Mouse (Mus musculus) liver, embryonic 13.5 days (tissue): Measurements from ENCODE around the gene Rnf215. TPM values are rescaled to one million over a fixed set of nuclear protein-coding genes. Genes with fewer than 3 reads are reported as not detected.
"Not testable (repeated sequence)": the region's sequence is repeated elsewhere in the genome, so short reads cannot be mapped to it uniquely, and the experiment has no call there.

Source experiments
- ATAC-seq: fragments of 200-750 bp; cut with Nextera tagmentation; 2 replicates; pipeline ENCODE4 v1.8.0; 2017; ENCODE audit warnings: low read depth, mild to moderate bottlenecking, moderate number of reproducible peaks, moderate library complexity
- DNase-seq: peaks from one replicate; pipeline ENCODE4 v3.0.0; 2022
- H3K27ac ChIP-seq: fragments of 300-500 bp; sonication (generic); 2 replicates; pipeline ENCODE4 v1.5.1; 2015; ENCODE audit warnings: moderate library complexity, mild to moderate bottlenecking, inconsistent platforms
- H3K27me3 ChIP-seq: fragments of 300-500 bp; sonication (generic); 2 replicates; pipeline ENCODE4 v1.6.1; 2015; ENCODE audit warnings: mild to moderate bottlenecking, inconsistent platforms
- H3K36me3 ChIP-seq: fragments of 300-500 bp; sonication (generic); 2 replicates; pipeline ENCODE4 v1.6.1; 2015; ENCODE audit warnings: mild to moderate bottlenecking, inconsistent platforms
- H3K4me1 ChIP-seq: fragments of 300-500 bp; sonication (generic); replicated peaks from 2 replicates; pipeline ENCODE4 v1.6.1; 2015; ENCODE audit warnings: inconsistent platforms
- H3K4me2 ChIP-seq: fragments of 300-500 bp; sonication (generic); 2 replicates; pipeline ENCODE4 v1.6.1; 2015; ENCODE audit warnings: inconsistent platforms, mild to moderate bottlenecking, moderate library complexity
- H3K4me3 ChIP-seq: fragments of 300-500 bp; sonication (generic); replicated peaks from 2 replicates; pipeline ENCODE4 v1.5.1; 2015; ENCODE audit warnings: mild to moderate bottlenecking, inconsistent platforms
- H3K9ac ChIP-seq: fragments of 300-500 bp; sonication (generic); 2 replicates; pipeline ENCODE4 v1.6.1; 2015; ENCODE audit warnings: mild to moderate bottlenecking, inconsistent platforms
- H3K9me3 ChIP-seq: fragments of 300-500 bp; sonication (generic); replicated peaks from 2 replicates; pipeline ENCODE4 v1.6.1; 2016; ENCODE audit warnings: inconsistent platforms
- WGBS: fragments of 180-500 bp; shearing (Covaris S2); methylation state at CpG from one replicate; pipeline ENCODE4 v1.1.7; 2015; ENCODE audit not compliant: insufficient replicate concordance; 5-methylcytosine and 5-hydroxymethylcytosine counted together
- polyA plus RNA-seq: library from polyadenylated mRNA; unstranded; fragments of >200 nt; fragmentation: Nextera tagmentation; extraction: Ambion mirVana; gene quantifications from 2 replicates; pipeline ENCODE4 v1.2.1, GENCODE M21; 2015

Gene Rnf215
- polyA plus RNA-seq, 1 experiment from 2014 or later = 6.1 TPM

DNA sequence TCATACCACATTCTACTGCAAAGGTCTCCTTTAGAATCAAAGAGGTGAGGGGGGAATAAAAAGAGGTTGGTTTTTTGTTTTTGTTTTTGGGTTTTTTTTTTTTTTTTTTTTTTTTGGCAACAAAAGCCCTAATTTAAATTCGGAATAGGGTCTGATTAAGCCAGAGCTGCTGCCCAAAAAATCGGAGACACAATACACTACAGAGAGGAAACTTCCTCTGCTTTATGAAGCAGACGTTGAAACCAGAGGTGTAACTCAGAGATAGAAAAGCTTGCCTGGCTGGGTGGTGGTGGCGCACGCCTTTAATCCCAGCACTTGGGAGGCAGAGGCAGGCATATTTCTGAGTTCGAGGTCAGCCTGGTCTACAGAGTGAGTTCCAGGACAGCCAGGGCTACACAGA lies 20.5 kb upstream of the Rnf215 start:
- not testable (repeated sequence) for H3K36me3 ChIP-seq, H3K4me2 ChIP-seq, H3K27ac ChIP-seq, ATAC-seq, DNase-seq, H3K9ac ChIP-seq, H3K9me3 ChIP-seq, H3K4me3 ChIP-seq
- 65% methylated on average over 6 of the region's 6 CpGs for WGBS
- Histone ChIP-seq H3K4me1 (peaks cover 46% of the 10 kb centered on the region), H3K27me3 (peaks cover 37% of the 10 kb centered on the region)

DNA sequence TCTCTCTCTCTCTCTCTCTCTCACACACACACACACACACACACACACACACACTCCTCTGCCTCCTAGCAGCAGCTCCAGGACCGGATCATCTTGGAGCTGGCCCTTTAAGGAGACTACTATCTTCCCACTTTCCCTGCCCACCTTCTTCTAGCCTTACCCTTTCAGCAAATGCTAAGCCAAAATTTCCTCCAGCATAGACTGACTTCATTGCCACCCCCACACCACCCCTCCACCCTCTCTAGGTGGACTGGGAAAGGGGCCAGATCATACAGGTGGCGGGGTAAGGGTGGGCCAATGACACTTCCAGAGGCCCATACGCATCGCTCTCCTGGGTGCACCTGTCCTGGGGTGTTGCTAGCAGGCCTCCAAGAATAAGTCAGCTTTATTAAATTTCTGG lies 19.6 kb upstream of the Rnf215 start:
- peaks cover 52% of the 10 kb centered on the region for H3K4me1 ChIP-seq
- no peaks in the 10 kb centered on the region for H3K9me3 ChIP-seq
- DNase-seq (no peak), ATAC-seq (no peak)
- H3K4me3 ChIP-seq = no peak overlapping the region
- H3K36me3 ChIP-seq = peaks cover 5% of the 10 kb centered on the region; the same call in 1 of the 2 replicates
- peaks cover 46% of the 10 kb centered on the region for H3K27me3 ChIP-seq
- no peak overlapping the region for H3K27ac ChIP-seq
- H3K9ac ChIP-seq = no peak overlapping the region
- WGBS = 80% methylated on average over 4 of the region's 4 CpGs
- no peak overlapping the region for H3K4me2 ChIP-seq

DNA sequence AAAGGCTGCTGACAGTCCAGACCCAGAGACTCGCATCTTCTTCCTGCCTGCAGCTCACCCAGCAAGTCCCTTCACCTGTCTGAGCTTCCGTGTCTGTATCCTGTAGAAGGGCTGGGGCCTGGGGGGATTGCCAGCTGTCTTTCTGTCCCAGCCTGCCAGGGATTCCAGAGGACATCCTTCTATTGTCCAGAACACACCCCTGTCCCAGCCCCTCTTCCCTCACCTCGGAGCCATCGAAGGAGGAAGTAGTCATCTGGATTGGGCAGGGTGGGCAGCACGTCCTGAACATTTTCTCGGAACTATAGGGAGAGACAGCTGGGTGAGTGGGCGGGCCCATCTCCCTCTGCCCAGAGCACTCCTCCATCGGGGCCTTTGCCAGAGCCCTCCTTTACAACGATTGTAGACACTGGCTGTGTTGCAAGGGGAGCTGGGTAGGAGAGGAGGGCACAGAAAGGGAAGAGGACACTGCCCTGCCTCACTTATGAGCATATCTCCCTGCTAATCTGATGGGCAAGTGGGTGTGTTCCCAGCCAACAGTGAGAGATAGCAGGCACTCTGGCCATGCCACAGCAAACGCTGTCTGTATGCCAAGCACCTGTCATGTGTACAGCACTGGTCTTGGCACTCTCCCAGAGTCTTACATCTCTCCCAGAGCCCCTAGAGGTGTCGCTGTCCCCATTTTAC lies 18.4 kb upstream of the Rnf215 start:
- H3K9me3 ChIP-seq = no peaks in the 10 kb centered on the region
- 28% methylated on average over 11 of the region's 11 CpGs for WGBS
- H3K4me1 ChIP-seq = peaks cover 52% of the 10 kb centered on the region
- H3K27ac ChIP-seq = peak overlapping the region; percentile 1; the same call in 1 of the 2 replicates
- no peaks in the 10 kb centered on the region for H3K36me3 ChIP-seq
- H3K27me3 ChIP-seq = peaks cover 55% of the 10 kb centered on the region
- peak overlapping the region; percentile 63 for H3K4me3 ChIP-seq
- DNase-seq = no peak
- H3K4me2 ChIP-seq = peak overlapping the region; percentile 74
- peak overlapping the region; percentile 40; the same call in 1 of the 2 replicates for H3K9ac ChIP-seq
- peak; percentile 56 for ATAC-seq

DNA sequence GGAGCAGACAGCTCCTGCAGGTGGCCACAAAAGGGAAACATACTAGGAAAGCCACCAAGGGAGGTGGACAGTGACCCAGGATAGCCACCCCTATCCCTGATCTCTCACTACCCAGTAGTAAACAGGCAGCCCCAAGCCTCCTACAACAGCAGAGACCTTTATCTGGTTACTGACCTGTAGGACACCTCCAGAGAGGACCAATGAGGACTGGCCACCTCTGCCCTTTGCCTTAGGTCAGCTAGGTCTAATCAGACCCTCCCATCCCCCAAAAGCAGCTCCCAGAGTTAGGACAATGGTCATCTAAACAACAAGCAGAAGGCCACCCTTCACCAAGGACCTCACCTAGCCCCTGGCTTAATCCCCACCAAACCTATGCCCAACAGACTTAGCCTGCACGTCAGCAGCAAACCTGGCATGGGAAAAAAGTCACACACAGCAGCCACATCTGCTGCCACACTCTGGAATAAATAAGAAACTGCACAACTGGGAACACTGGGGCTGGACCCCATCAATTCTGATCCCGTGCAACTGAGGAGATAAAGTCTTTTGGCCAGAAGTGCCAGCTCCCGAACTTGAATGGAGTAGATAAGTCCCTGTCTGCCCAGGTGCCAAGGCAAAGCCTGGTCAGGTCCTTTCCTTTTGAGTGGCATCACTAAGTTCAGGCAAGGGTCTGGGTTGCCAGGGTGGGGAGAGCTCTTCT lies 17.5 kb upstream of the Rnf215 start:
- peak overlapping the region; percentile 67 for H3K9ac ChIP-seq
- no peaks in the 10 kb centered on the region for H3K36me3 ChIP-seq
- peak overlapping the region; percentile 74 for H3K4me2 ChIP-seq
- no peak for DNase-seq
- H3K27me3 ChIP-seq = peaks cover 55% of the 10 kb centered on the region
- peaks cover 60% of the 10 kb centered on the region for H3K4me1 ChIP-seq
- no peaks in the 10 kb centered on the region for H3K9me3 ChIP-seq
- 11% methylated on average over 3 of the region's 3 CpGs for WGBS
- peak overlapping the region; percentile 1; the same call in 1 of the 2 replicates for H3K27ac ChIP-seq
- H3K4me3 ChIP-seq = peak overlapping the region; percentile 63
- ATAC-seq = peak; percentile 60

DNA sequence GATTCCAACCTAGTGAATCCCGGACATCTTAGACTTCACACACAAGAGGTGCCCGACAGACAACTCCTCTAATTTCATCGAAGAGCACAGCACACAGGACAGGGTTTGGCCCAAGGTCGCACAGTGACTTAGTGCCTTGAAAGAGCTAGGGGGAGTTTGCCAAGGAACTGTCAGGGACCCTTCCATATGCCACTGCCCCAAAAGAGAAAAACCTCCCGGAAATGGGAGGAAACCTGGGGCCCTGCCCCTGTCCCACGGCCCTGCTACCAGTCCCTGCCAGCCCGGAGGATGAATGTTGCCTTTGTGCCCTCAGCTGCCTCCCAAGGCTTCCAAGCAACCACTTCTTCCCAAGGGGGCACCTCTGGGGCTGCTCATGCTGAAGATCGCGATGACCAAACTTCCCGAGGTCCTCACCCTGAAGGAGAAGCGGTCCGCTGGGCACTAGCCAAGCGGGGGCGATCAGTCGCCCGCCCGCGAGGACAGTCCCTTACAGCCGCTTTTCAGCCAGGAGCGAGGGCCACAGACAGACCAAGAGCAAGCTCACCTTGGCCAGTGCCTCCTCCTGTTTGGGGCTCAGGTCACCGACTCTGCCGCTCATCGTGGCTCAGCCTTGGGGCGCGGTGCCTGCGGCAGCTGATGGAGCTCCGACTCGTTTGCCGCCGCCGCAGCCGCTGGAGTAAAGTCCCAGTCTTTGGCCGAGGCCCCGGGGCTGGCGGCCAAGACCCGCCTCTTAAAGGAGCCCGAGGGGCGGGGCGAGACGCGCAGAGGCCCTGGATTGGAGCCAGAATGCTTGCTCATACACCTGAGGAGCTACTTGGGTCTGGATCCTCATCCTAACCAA lies 16.7 kb upstream of the Rnf215 start:
- peak; percentile 35 for DNase-seq
- Histone ChIP-seq H3K4me2 (peak overlapping the region; percentile 74), H3K4me1 (peaks cover 68% of the 10 kb centered on the region), H3K4me3 (peak overlapping the region; percentile 63), H3K9me3 (no peaks in the 10 kb centered on the region), H3K27me3 (peaks cover 55% of the 10 kb centered on the region), H3K27ac (peak overlapping the region; percentile 40; the same call in 1 of the 2 replicates), H3K9ac (peak overlapping the region; percentile 67), H3K36me3 (no peaks in the 10 kb centered on the region)
- WGBS = 4% methylated on average over 41 of the region's 41 CpGs
- peak; percentile 47 for ATAC-seq

DNA sequence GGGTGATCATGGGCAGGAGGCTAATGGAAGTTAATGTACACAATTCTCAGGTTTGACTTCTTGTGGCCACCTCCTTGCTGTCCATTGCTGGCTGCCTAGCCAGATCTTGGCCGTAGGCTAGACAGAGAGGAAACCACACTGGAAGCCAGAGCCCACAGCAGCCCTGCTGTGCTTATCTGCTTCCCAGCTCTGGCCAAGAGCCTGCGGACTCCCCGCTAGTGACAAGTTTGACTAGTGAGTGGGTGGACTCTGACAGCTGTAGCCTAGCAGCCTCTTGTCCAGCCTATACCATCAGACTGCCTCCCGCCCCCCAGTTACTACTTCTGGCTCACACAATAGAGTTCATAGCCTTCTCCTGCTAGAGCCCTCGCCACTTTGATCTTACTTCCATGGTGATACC lies 15.4 kb upstream of the Rnf215 start:
- DNase-seq = no peak
- Histone ChIP-seq H3K9me3 (no peaks in the 10 kb centered on the region), H3K4me1 (peaks cover 69% of the 10 kb centered on the region), H3K27me3 (peaks cover 55% of the 10 kb centered on the region), H3K4me2 (no peak overlapping the region), H3K36me3 (no peaks in the 10 kb centered on the region), H3K9ac (no peak overlapping the region), H3K4me3 (no peak overlapping the region), H3K27ac (no peak overlapping the region)
- no peak for ATAC-seq
- 9% methylated on average over 5 of the region's 5 CpGs for WGBS

DNA sequence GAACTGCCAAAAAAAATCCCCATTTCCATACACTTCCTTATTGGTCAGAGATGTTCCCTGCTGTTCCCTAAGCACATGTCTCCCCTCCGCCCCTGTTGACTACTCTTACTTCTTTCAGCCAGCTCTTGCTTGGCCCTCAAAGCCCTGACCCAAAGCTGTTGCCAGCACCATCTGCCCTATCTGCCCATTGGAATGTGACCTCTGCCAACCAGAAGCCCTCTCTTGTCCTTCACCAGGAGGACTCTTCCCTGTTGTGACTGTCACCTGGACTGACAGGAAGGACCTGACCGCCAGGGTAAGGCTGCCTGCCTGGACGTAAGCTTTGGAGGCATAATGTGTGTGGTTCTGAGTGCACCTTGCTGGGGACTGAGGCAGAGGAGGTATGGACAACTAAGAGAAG lies 13.3 kb upstream of the Rnf215 start:
- Histone ChIP-seq H3K4me3 (no peak overlapping the region), H3K9me3 (no peaks in the 10 kb centered on the region), H3K27me3 (peaks cover 46% of the 10 kb centered on the region), H3K9ac (no peak overlapping the region), H3K36me3 (no peaks in the 10 kb centered on the region), H3K4me1 (peaks cover 56% of the 10 kb centered on the region), H3K27ac (no peak overlapping the region), H3K4me2 (no peak overlapping the region)
- no peak for DNase-seq
- WGBS = 80% methylated on average over 3 of the region's 3 CpGs
- ATAC-seq = no peak

DNA sequence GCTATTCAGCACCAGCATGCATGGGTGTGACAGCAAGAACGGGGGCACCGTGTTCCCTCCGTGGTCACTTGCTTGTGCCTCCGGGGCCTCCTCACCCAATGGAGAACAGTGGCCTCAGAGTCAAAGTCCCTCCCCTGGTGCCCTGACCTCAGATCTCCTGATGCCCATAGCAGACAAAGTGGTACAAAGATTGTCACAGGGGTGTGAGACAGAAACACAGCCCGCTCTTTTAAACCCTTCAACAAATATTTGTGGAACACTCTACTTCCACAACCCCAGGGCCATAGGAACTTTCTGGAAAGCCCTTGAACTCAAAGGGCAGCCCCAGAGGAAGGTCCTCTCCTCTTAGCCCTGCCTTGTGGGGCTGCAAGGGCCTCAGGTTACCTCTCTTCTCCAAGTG lies 12.8 kb upstream of the Rnf215 start:
- peaks cover 50% of the 10 kb centered on the region for H3K4me1 ChIP-seq
- DNase-seq = no peak
- 57% methylated on average over 5 of the region's 5 CpGs for WGBS

DNA sequence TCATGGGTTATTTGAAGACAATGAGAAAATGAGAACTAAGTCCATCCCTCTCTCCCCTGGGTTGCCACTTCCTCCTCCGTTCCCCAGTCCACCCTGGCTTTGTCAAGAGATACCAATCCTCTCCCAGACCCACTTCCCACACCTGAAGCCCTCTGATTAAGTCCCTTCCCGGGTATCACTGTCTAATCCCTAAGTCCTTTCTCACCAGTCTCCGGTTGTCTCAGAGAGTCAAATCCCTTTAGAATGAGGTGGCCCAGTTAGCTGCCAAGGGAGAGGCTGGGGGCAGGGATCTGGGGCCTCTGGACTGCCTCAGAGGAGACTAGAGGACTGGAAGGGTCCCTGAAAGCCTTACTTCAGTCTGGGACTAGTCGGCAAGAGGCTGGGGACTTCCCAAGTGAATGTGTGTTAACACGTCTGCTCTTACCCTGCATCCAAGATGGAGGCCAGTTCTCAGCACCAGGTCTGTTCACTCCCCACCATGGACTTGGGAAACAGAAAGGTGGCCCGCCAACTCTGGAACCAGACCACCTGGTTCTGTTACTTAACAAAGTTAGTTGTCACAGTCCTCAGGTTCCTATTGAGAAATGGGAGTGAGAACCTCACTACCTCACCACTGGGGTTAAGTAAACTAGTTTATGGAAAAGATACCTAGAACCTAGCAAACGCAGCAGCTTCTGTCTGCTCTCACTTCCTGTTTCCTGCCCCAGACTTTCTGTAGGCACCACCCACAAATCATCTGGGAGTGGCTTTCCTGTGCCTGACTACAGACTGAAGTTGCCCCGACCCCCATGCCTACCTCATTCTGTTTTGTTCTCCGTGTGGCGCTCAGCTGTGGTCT lies 12.0 kb upstream of the Rnf215 start, which contains the start of gene Sec14l2:
Sec14l2 (minus strand) TSS at position 674 of the 838 bp plus-strand sequence.
- Histone ChIP-seq H3K27ac (peak within 1 kb of the TSS; percentile 47), H3K36me3 (no peaks in the 10 kb centered on the region), H3K4me1 (peaks cover 47% of the 10 kb centered on the region), H3K9me3 (0 out of 2 replicates have a peak, but pooled peaks cover 3% of the 10 kb centered on the region), H3K27me3 (peaks cover 33% of the 10 kb centered on the region), H3K4me2 (peak within 1 kb of the TSS; percentile 43), H3K4me3 (peak within 1 kb of the TSS; percentile 23), H3K9ac (peak within 1 kb of the TSS; percentile 42)
- peak; percentile 40 for DNase-seq
- 37% methylated on average over 10 of the region's 10 CpGs for WGBS
- ATAC-seq = 0 out of 2 replicates have a peak, but pooled peaks have one; percentile 27

More for the DNA sequence above, 12.8 kb upstream of the Rnf215 start:
- no peaks in the 10 kb centered on the region for H3K36me3 ChIP-seq
- no peak overlapping the region for H3K4me2 ChIP-seq
- peaks cover 41% of the 10 kb centered on the region for H3K27me3 ChIP-seq
- no peak for ATAC-seq
- no peak overlapping the region for H3K9ac ChIP-seq
- 0 out of 2 replicates have a peak, but pooled peaks cover 3% of the 10 kb centered on the region for H3K9me3 ChIP-seq
- no peak overlapping the region for H3K4me3 ChIP-seq
- no peak overlapping the region for H3K27ac ChIP-seq

DNA sequence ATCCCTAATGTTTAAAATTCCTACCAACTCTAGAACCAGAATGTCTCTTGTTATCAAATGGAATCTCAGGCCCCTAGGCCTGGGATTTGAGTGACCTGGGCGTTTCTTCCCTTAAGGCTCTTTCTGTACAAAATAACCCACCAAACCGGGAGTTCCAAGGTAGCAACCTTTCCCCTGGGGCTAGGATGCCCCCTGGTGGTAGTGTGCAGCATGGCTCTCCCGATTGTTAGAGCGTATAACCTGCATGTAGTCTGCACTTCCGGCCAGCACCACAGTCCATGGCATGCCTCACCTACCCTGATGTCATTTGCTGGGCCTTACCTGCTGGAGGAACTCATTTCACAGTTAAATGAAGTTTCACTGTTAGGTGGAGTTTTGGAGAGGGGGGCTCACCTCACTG lies 11.1 kb upstream of the Rnf215 start:
- DNase-seq = peak; percentile 54
- H3K9me3 ChIP-seq = 0 out of 2 replicates have a peak, but pooled peaks cover 3% of the 10 kb centered on the region
- peak overlapping the region; percentile 23; the same call in 1 of the 2 replicates for H3K4me3 ChIP-seq
- no peak overlapping the region for H3K9ac ChIP-seq
- 34% methylated on average over 5 of the region's 5 CpGs for WGBS
- H3K4me2 ChIP-seq = peak overlapping the region; percentile 43
- peaks cover 41% of the 10 kb centered on the region for H3K4me1 ChIP-seq
- H3K36me3 ChIP-seq = no peaks in the 10 kb centered on the region
- H3K27ac ChIP-seq = peak overlapping the region; percentile 47; the same call in 1 of the 2 replicates
- no peak for ATAC-seq
- peaks cover 24% of the 10 kb centered on the region for H3K27me3 ChIP-seq
